Comparison of ENCODE assay signal across 21 mouse cellular contexts in the genomic region with DNA sequence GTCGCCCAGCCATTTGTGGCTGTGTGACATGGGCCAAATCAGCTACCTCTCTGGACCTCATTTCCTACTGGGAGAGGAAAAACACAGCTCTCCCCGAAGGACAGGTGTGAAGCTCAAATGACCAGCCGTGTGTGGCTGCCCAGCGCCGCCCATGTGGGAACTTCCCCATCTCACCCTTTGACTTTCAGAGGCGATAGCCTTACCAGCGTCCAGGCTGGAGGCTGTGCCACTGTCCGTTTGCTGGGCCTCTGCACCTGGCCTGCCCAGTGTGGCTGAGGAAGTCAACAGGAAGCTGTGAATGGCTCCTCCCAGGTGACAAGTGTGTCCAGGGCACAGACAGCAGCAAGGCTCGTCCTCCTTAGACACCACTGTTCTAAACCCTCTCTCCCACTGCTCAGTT. TPM values are rescaled to one million over a fixed set of nuclear protein-coding genes. Genes with fewer than 3 reads are reported as not detected.
DNase-seq lines count a peak whose midpoint lies in the region; TF ChIP-seq lines count a peak whose summit lies in the region.
"Had no signal": no experiment of that assay in that cellular context is flagged by ENCODE, and none has a peak within 500 bp of the region (broad histone marks: within the 10 kb centered on the region; RNA-seq: fewer than 3 reads in every experiment).

No protein-coding gene starts in this region.

- TF ChIP-seq EP300 in CH12.LX (IDR thresholded peaks at IDR 0.05; ENCODE audit: low read length) = no peak

- TF ChIP-seq POLR2A in CH12.LX (IDR thresholded peaks at IDR 0.05; ENCODE audit: low read depth, low read length) = no peak

- intact Hi-C loops in gastrocnemius, postnatal 14 days (cut with DNase I; ENCODE audit: low total_unique reads) = no loop called here

- in situ Hi-C loops in CH12.LX (cut with MboI; ENCODE audit: low pct_ligation_motif_present, low pct_unique_long_range_greater_than_20kb, low sequenced_read_pairs) = no loop called here

- dilution Hi-C loops in CH12.LX (cut with MboI; ENCODE audit: extremely low pct_ligation_motif_present, extremely low pct_unique_long_range_greater_than_20kb, low sequenced_read_pairs) = no loop called here

- no peak for TF ChIP-seq CTCF in CH12.LX (conservative IDR thresholded peaks at IDR 0.05 in 1 of 2, IDR thresholded peaks at IDR 0.05 in 1 of 2; ENCODE audit: low read depth in 2 of 2, low read length in 2 of 2)

- peak; percentile 27 for DNase-seq in A20 (ENCODE audit: low read depth, low spot score)
- no peak for DNase-seq in CH12.LX (ENCODE audit: extremely low read depth)
- peak; percentile 45 for DNase-seq in gastrocnemius, postnatal 14 days
- DNase-seq in cerebellum, postnatal 36 days = no peak
- no peak for DNase-seq in left cerebral cortex, adult 9 months (ENCODE audit: low spot score in 2 of 2)
- no peak for DNase-seq in layer of hippocampus, postnatal 25 days (ENCODE audit: extremely low spot score in 1 of 2, low spot score in 1 of 2)
- DNase-seq: adrenal gland, postnatal 10 days; adrenal gland, postnatal 36 days; cerebellum, adult 11 months; cerebellum, adult 2 months; cerebellum, postnatal 10 days; heart, adult 11 months had no signal

- H3K9ac ChIP-seq in CH12.LX (ENCODE audit: insufficient read depth, low read depth) = no peak overlapping the region
- H3K9ac ChIP-seq: forebrain, embryonic 13.5 days; hindbrain, embryonic 12.5 days; hindbrain, embryonic 15.5 days had no signal

- no peaks in the 10 kb centered on the region for H3K36me3 ChIP-seq in CH12.LX (replicated peaks in 1 of 2; ENCODE audit: control insufficient read depth in 1 of 2, insufficient read depth in 1 of 2, low read length in 1 of 2)
- H3K36me3 ChIP-seq: forebrain, embryonic 10.5 days; G1E; hindbrain, embryonic 12.5 days; hindbrain, embryonic 15.5 days had no signal

- no peaks in the 10 kb centered on the region for H3K27me3 ChIP-seq in CH12.LX (replicated peaks)
- H3K27me3 ChIP-seq: forebrain, embryonic 13.5 days; hindbrain, embryonic 12.5 days; hindbrain, embryonic 15.5 days; Patski had no signal

- H3K4me1 ChIP-seq in CH12.LX (ENCODE audit: control insufficient read depth in 1 of 2, insufficient read depth in 2 of 2) = peaks cover 7 to 29% of the 10 kb centered on the region in 2 experiments

- H3K79me2 ChIP-seq in CH12.LX (replicated peaks; ENCODE audit: control insufficient read depth, extremely low read depth, insufficient read depth, poor library complexity, severe bottlenecking) = no peaks in the 10 kb centered on the region

- no peak overlapping the region for H3K27ac ChIP-seq in CH12.LX (ENCODE audit: insufficient read depth, low read depth)
- H3K27ac ChIP-seq: forebrain, embryonic 10.5 days; forebrain, embryonic 13.5 days; hindbrain, embryonic 12.5 days; hindbrain, embryonic 15.5 days had no signal

- no peak for TF ChIP-seq RAD21 in CH12.LX (IDR thresholded peaks at IDR 0.05; ENCODE audit: low read depth, low read length)

- no peak overlapping the region for H3K4me3 ChIP-seq in CH12.LX (replicated peaks in 1 of 3; ENCODE audit: low read depth in 2 of 3, low read length in 2 of 3, poor library complexity in 1 of 3)
- H3K4me3 ChIP-seq: forebrain, embryonic 10.5 days; forebrain, embryonic 13.5 days; hindbrain, embryonic 12.5 days; hindbrain, embryonic 15.5 days had no signal

- H3K4me2 ChIP-seq in CH12.LX (ENCODE audit: insufficient read depth, low read depth, poor library complexity, severe bottlenecking) = no peak overlapping the region
- H3K4me2 ChIP-seq: forebrain, embryonic 13.5 days; heart, embryonic 11.5 days; hindbrain, embryonic 12.5 days; hindbrain, embryonic 15.5 days had no signal

- H3K9me3 ChIP-seq in CH12.LX (replicated peaks; ENCODE audit: low read length) = no peaks in the 10 kb centered on the region
- H3K9me3 ChIP-seq: forebrain, embryonic 13.5 days; G1E; hindbrain, embryonic 15.5 days had no signal

TF ChIP-seq in CH12.LX, 34 proteins besides CTCF, POLR2A, EP300 and RAD21:
- 0 out of 2 replicates have a peak, but pooled peaks have one; percentile 20 for TF ChIP-seq TCF12 (IDR thresholded peaks at IDR 0.05; ENCODE audit: low read depth, low read length)
- no peak for TF ChIP-seq USF1 (IDR thresholded peaks at IDR 0.05; ENCODE audit: low read depth, low read length)
TF ChIP-seq in CH12.LX: peak in this region for 1.

RNA-seq across cellular contexts. Expression of gene Trim63, which starts 3.1 kb away (rescaled TPM):
- 0.25 TPM in 1 of 2 replicates, not detected in the other for total RNA-seq in CH12.LX (2012; rRNA removed)
- total RNA-seq in CH12.LX (2014; rRNA removed) = 0.16 TPM in 1 of 2 replicates, not detected in the other
- 0.38 and 0.49 TPM in 2 replicates for polyA plus RNA-seq in CH12.LX (2012; ENCODE audit: insufficient read length, low read depth)
- 100 to 1,000 TPM; 103 to 224 TPM for total RNA-seq in gastrocnemius, postnatal 14 days (2021)
- total RNA-seq in layer of hippocampus, postnatal 25 days (2021) = not detected
- total RNA-seq: adrenal gland, postnatal 36 days; G1E; hematopoietic stem cell, adult 5-6 weeks had no signal
- polyA plus RNA-seq: forebrain, embryonic 13.5 days; G1E; intestine, embryonic 14.5 days had no signal

RNA-seq across cellular contexts. Expression of gene Pdik1l, which starts 24.1 kb away (rescaled TPM):
- total RNA-seq in CH12.LX (2012; rRNA removed) = 14.6 and 16.1 TPM in 2 replicates
- 13.7 and 14.8 TPM in 2 replicates for total RNA-seq in CH12.LX (2014; rRNA removed)
- polyA plus RNA-seq in CH12.LX (2012; ENCODE audit: insufficient read length, low read depth) = 12.1 and 15.6 TPM in 2 replicates
- 1 to 10 TPM; 4.8 to 5.3 TPM for total RNA-seq in gastrocnemius, postnatal 14 days (2021)
- 10 to 100 TPM; 15.2 to 16.7 TPM for total RNA-seq in layer of hippocampus, postnatal 25 days (2021)

RNA-seq across cellular contexts. Expression of gene Slc30a2, which starts 31.2 kb away (rescaled TPM):
- total RNA-seq in CH12.LX (2012; rRNA removed) = 8.9 and 9.7 TPM in 2 replicates
- 4.5 and 5.1 TPM in 2 replicates for total RNA-seq in CH12.LX (2014; rRNA removed)
- 22.4 and 23.6 TPM in 2 replicates for polyA plus RNA-seq in CH12.LX (2012; ENCODE audit: insufficient read length, low read depth)
- total RNA-seq in gastrocnemius, postnatal 14 days (2021) = 1 to 10 TPM in 1 of 2 experiments, under 1 TPM in 1; 0.47 to 6.3 TPM
- under 1 TPM in 1 of 2 experiments, not detected in 1; 0.12 TPM for total RNA-seq in layer of hippocampus, postnatal 25 days (2021)
- total RNA-seq: hematopoietic stem cell, adult 5-6 weeks had no signal
- polyA plus RNA-seq: forebrain, embryonic 10.5 days; forebrain, embryonic 13.5 days; hindbrain, embryonic 12.5 days; Patski had no signal

RNA-seq across cellular contexts. Expression of gene Grrp1, which starts 57.9 kb away (rescaled TPM):
- total RNA-seq in CH12.LX (2012; rRNA removed) (not detected in 2 replicates), CH12.LX (2014; rRNA removed) (not detected in 2 replicates)
- polyA plus RNA-seq in CH12.LX (2012; ENCODE audit: insufficient read length, low read depth) = not detected in 2 replicates
- 1 to 10 TPM; 5.9 to 6.0 TPM for total RNA-seq in gastrocnemius, postnatal 14 days (2021)
- total RNA-seq in layer of hippocampus, postnatal 25 days (2021) = 1 to 10 TPM; 3.0 to 3.9 TPM
- total RNA-seq: G1E had no signal
- polyA plus RNA-seq: G1E, Patski had no signal

Comparison
In these comparisons a context has a peak if more than half of its experiments do, and no peak if none do; other contexts are left out.
1. DNase-seq: peak in A20 (single experiment) and gastrocnemius, postnatal 14 days (single experiment); none in CH12.LX (single experiment), cerebellum, postnatal 36 days (0 of 2), left cerebral cortex, adult 9 months (0 of 2) and layer of hippocampus, postnatal 25 days (0 of 2).
2. RNA of gene Trim63, which starts 3.1 kb away (total RNA-seq): 103 to 224 TPM in gastrocnemius, postnatal 14 days; 0.16 to 0.25 TPM in CH12.LX and not detected in layer of hippocampus, postnatal 25 days; every median in the first group is over 10 times any median in the second.